Mouse (Mus musculus): ENCODE data around the gene Gipc3.

DNA sequence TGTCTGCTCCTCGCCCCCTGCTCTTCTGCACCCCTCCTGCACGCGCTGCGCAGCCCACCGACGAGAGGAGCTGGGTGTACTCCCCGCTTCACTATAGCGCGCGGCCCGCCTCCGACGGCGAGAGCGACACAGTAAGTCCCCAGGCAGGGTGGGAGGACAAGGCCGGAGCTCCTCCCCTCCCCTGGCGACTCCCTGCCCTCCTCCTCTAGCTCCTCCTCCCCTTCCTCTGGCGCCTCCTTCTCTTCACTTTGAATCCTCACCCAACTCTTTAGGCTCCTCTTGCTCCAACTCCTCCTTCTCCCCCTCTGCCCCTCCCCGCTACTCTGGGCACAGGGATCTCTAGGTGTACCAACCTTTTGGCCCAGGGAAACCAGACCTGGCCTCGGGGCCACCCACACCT lies 25.8 kb downstream of the Gipc3 start:
- no peak for TF ChIP-seq CTCF (IDR thresholded peaks at IDR 0.05; ENCODE audit: low read depth, low read length)
- no peak for TF ChIP-seq POLR2A (IDR thresholded peaks at IDR 0.05; ENCODE audit: extremely low read depth, insufficient read depth, low read length)

All from liver, adult 2 months (tissue).